Mouse (Mus musculus): ENCODE data around the gene Tmem211.
A peak's percentile ranks its signal among the peaks of the same experiment; 100 is the strongest.

Gene Tmem211

GRCm38 (mm10) chr5:113214455-113214854 is 12.3 kb upstream of the Tmem211 start:
- DNase-seq, result peak; percentile 86

- DNase-seq, result peak; percentile 43
Observed at GRCm38 (mm10) chr5:113215610-113216011, 11.1 kb upstream of the Tmem211 start.

- DNase-seq, result peak; percentile 70
Observed at GRCm38 (mm10) chr5:113216328-113216960, 10.3 kb upstream of the Tmem211 start.

GRCm38 (mm10) chr5:113217076-113217475 is 9.6 kb upstream of the Tmem211 start:
- peak; percentile 70 for DNase-seq

GRCm38 (mm10) chr5:113218617-113219235 is 8.0 kb upstream of the Tmem211 start:
- DNase-seq, result peak; percentile 27

- DNase-seq, result peak; percentile 35
Observed at GRCm38 (mm10) chr5:113219450-113219849, 7.3 kb upstream of the Tmem211 start.

- DNase-seq, result no peak
Observed at GRCm38 (mm10) chr5:113219876-113220275, 6.8 kb upstream of the Tmem211 start.

- peak; percentile 79 for DNase-seq
Observed at GRCm38 (mm10) chr5:113220383-113221146, 6.1 kb upstream of the Tmem211 start.

- peak; percentile 93 for DNase-seq
Observed at GRCm38 (mm10) chr5:113221147-113221865, 5.4 kb upstream of the Tmem211 start, which contains the start of gene 2900026A02Rik. Gene 2900026A02Rik, minus strand, starts transcription at chr5:113221236.

- peak; percentile 23 for DNase-seq
Observed at GRCm38 (mm10) chr5:113223888-113224287, 2.8 kb upstream of the Tmem211 start.

GRCm38 (mm10) chr5:113225271-113225670 is 1.4 kb upstream of the Tmem211 start:
- peak; percentile 60 for DNase-seq

- DNase-seq, result peak; percentile 16
Observed at GRCm38 (mm10) chr5:113225686-113226435, 848 bp upstream of the Tmem211 start.

- no peak for DNase-seq
Observed at GRCm38 (mm10) chr5:113230196-113230595, 3.5 kb downstream of the Tmem211 start.

GRCm38 (mm10) chr5:113249263-113249930 is 22.7 kb downstream of the Tmem211 start:
- no peak for DNase-seq

GRCm38 (mm10) chr5:113250806-113251205 is 24.1 kb downstream of the Tmem211 start:
- no peak for DNase-seq

GRCm38 (mm10) chr5:113265637-113266036 is 38.9 kb downstream of the Tmem211 start:
- DNase-seq, result no peak

GRCm38 (mm10) chr5:113268246-113268645 is 41.5 kb downstream of the Tmem211 start:
- DNase-seq, result no peak

- DNase-seq, result no peak
Observed at GRCm38 (mm10) chr5:113270043-113270442, 43.3 kb downstream of the Tmem211 start.

- no peak for DNase-seq
Observed at GRCm38 (mm10) chr5:113271207-113271811, 44.6 kb downstream of the Tmem211 start.

- no peak for DNase-seq
Observed at GRCm38 (mm10) chr5:113275839-113276238, 49.1 kb downstream of the Tmem211 start.

Measured in kidney, postnatal 10 days (tissue).